Mouse (Mus musculus): ENCODE data around the gene Mydgf. TPM values are rescaled to one million over a fixed set of nuclear protein-coding genes. Genes with fewer than 3 reads are reported as not detected.

Gene Mydgf
- total and polyA plus RNA-seq, 2 experiments from 2014 or later, result 41.7 to 75.8 TPM

DNA sequence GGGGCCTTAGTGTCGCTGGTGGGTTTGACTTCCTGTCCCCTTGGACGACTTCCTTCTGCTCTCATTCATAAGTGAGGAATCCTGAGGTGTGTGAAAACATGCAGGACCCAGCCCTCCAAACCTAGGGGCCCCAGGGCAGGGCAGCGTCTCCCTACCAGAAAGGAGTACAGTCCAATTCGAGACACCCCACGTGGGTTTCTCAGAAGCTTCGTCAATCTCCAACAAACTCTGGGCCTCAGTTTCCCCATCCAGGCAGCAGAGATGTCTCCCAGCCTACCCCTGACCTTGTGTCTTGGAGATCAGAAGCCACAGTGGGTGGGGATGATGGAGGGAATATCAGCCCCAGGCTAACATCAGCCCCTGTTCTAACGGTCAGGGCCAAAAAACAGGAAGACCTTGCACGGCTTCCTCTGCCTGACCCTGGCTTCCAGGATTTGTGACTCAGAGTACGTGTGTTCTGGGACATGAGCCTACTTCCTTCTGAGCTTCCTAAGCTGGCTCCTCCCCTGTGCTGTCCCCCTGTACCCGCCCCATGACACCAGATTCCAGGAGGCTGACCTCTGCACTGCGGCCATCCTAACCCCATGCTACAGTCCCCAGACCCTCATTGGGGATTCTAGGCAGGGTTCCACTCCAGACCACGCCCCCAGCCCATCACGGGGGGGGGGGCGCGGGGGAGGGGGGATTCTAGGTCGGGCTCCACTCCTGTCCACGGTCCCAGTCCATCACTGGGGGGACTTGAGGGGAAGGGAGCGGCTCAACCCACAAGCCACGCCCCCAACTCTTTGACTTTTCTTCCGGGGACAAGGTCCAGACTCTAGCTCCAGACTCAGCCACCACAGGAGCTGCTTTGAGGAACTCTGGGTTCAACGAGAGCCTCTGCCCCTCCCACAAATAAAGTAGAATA, 50.0 kb downstream of the Mydgf start:
- Histone ChIP-seq H3K27ac (ENCODE audit: low read depth, low read length) (peak overlapping the region; percentile 47; the same call in 1 of the 2 replicates), H3K9ac (replicated peaks; ENCODE audit: low read length, poor library complexity, severe bottlenecking) (no peak overlapping the region), H3K4me1 (ENCODE audit: insufficient read depth, low read length) (peaks cover 10% of the 10 kb centered on the region), H3K36me3 (ENCODE audit: insufficient read depth, low read length) (peaks cover 30% of the 10 kb centered on the region), H3K4me2 (ENCODE audit: low read depth, low read length, poor library complexity, severe bottlenecking) (peak overlapping the region; percentile 33), H3K27me3 (ENCODE audit: insufficient read depth, low read length) (no peaks in the 10 kb centered on the region), H3K9me3 (ENCODE audit: low read length) (no peaks in the 10 kb centered on the region), H3K4me3 (ENCODE audit: low read depth, low read length) (no peak overlapping the region)
- TF ChIP-seq CTCF (IDR thresholded peaks at IDR 0.05), result no peak
- 24% methylated on average over 17 of the region's 21 CpGs for WGBS
- DNase-seq (ENCODE audit: low spot score) (no peak), ATAC-seq (ENCODE audit: low FRiP score) (no peak)

DNA sequence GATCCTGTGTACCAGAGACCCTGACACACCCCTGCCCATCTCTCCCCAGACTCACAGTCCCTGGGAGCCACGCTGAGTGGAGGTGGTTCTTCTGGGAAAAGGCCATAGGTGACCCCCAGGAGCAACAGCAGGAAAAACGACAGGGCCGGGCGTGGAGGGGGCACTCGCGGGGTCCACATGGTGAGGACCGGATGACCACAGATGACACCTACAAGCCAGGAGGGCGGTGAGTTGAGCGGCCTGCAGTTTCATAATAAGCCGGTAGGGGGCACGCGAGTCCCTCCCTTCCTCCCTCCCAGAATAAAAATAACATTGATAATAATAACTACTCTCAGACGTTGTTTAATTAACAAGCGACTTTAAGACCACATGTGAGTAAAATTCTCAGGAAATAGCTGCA, 51.1 kb downstream of the Mydgf start:
- no peak overlapping the region for H3K9ac ChIP-seq (replicated peaks; ENCODE audit: low read length, poor library complexity, severe bottlenecking)
- no peak for DNase-seq (ENCODE audit: low spot score)
- no peaks in the 10 kb centered on the region for H3K9me3 ChIP-seq (ENCODE audit: low read length)
- H3K36me3 ChIP-seq (ENCODE audit: insufficient read depth, low read length), result peaks cover 39% of the 10 kb centered on the region
- no peak for ATAC-seq (ENCODE audit: low FRiP score)
- H3K4me3 ChIP-seq (ENCODE audit: low read depth, low read length), result no peak overlapping the region
- H3K27me3 ChIP-seq (ENCODE audit: insufficient read depth, low read length), result no peaks in the 10 kb centered on the region
- WGBS, result 5% methylated on average over 14 of the region's 14 CpGs
- H3K4me2 ChIP-seq (ENCODE audit: low read depth, low read length, poor library complexity, severe bottlenecking), result no peak overlapping the region
- H3K27ac ChIP-seq (ENCODE audit: low read depth, low read length), result no peak overlapping the region
- H3K4me1 ChIP-seq (ENCODE audit: insufficient read depth, low read length), result 0 out of 2 replicates have a peak, but pooled peaks cover 3% of the 10 kb centered on the region
- TF ChIP-seq CTCF (IDR thresholded peaks at IDR 0.05), result peak; percentile 85

DNA sequence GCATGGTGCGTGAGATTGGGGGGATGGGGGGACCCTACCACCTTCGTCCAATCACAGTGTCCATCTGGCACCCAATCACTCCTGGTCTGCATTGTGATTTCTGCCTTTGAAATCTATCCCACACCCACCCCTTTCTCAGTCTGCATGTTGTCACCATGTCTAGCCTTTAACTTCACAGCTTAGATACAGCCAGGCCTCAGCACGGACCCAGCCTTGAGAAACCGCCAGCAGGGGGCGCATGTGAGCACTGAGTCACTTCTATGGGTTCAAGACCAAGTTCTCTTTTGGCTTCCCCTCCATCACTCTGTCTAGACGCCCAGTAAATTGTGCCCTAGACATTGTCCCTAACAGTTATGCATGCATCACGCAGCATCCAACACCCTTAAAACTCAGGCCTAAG, 51.9 kb downstream of the Mydgf start:
- no peak overlapping the region for H3K27ac ChIP-seq (ENCODE audit: low read depth, low read length)
- ATAC-seq (ENCODE audit: low FRiP score), result 0 out of 2 replicates have a peak, but pooled peaks have one; percentile 28
- peak; percentile 77 for TF ChIP-seq CTCF (IDR thresholded peaks at IDR 0.05)
- H3K9me3 ChIP-seq (ENCODE audit: low read length), result no peaks in the 10 kb centered on the region
- 46% methylated on average over 7 of the region's 7 CpGs for WGBS
- peaks cover 47% of the 10 kb centered on the region for H3K36me3 ChIP-seq (ENCODE audit: insufficient read depth, low read length)
- no peak overlapping the region for H3K4me3 ChIP-seq (ENCODE audit: low read depth, low read length)
- H3K4me2 ChIP-seq (ENCODE audit: low read depth, low read length, poor library complexity, severe bottlenecking), result no peak overlapping the region
- no peak overlapping the region for H3K9ac ChIP-seq (replicated peaks; ENCODE audit: low read length, poor library complexity, severe bottlenecking)
- no peaks in the 10 kb centered on the region for H3K27me3 ChIP-seq (ENCODE audit: insufficient read depth, low read length)
- DNase-seq (ENCODE audit: low spot score), result peak; percentile 57
- H3K4me1 ChIP-seq (ENCODE audit: insufficient read depth, low read length), result no peaks in the 10 kb centered on the region

DNA sequence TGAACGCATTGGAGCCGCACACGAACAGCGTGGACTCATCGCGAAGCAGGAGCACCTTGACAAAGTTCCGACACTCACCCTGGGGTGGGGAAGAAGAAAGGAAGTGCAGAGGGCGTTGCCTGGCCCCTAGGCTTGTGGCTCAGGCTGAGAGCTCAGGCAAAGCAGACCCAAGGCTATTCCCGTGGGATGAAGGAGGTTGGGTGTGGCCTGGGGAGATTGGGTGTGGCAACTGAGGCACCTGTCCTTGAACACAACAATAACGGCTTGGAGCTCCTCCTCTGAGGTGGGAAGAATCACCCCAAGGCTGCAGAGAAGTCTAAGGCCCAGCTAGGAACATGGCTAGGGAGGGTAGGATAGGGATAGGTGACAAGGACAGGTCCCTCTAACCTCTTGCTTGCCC, 52.6 kb downstream of the Mydgf start:
- no peak overlapping the region for H3K27ac ChIP-seq (ENCODE audit: low read depth, low read length)
- no peaks in the 10 kb centered on the region for H3K9me3 ChIP-seq (ENCODE audit: low read length)
- no peak overlapping the region for H3K4me3 ChIP-seq (ENCODE audit: low read depth, low read length)
- H3K9ac ChIP-seq (replicated peaks; ENCODE audit: low read length, poor library complexity, severe bottlenecking), result no peak overlapping the region
- H3K36me3 ChIP-seq (ENCODE audit: insufficient read depth, low read length), result peaks cover 51% of the 10 kb centered on the region
- H3K4me1 ChIP-seq (ENCODE audit: insufficient read depth, low read length), result no peaks in the 10 kb centered on the region
- ATAC-seq (ENCODE audit: low FRiP score), result no peak
- DNase-seq (ENCODE audit: low spot score), result no peak
- no peak overlapping the region for H3K4me2 ChIP-seq (ENCODE audit: low read depth, low read length, poor library complexity, severe bottlenecking)
- 95% methylated on average over 10 of the region's 10 CpGs for WGBS
- H3K27me3 ChIP-seq (ENCODE audit: insufficient read depth, low read length), result no peaks in the 10 kb centered on the region
- no peak for TF ChIP-seq CTCF (IDR thresholded peaks at IDR 0.05)

DNA sequence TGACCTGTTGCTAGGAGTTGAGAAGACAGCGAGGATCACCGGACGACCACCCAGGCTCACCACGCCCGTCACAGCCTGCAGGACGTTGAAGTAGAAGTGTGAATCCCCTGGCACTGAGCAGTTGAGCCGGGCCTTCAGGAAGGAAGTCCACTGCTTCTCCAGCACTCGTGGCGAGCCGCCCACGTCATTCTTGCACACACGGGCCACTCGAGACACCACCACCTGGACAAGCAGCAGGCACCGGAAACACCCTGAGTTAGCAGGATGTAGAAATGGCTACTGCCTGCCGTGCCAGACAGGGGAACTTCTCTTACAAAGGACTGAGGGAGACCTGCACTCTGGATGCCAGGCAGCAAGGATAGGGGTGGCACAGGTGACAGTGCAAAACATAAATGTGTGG, 55.5 kb downstream of the Mydgf start:
- Histone ChIP-seq H3K27ac (ENCODE audit: low read depth, low read length) (no peak overlapping the region), H3K4me1 (ENCODE audit: insufficient read depth, low read length) (no peaks in the 10 kb centered on the region), H3K9ac (replicated peaks; ENCODE audit: low read length, poor library complexity, severe bottlenecking) (no peak overlapping the region; the same call in 1 of the 2 replicates), H3K4me2 (ENCODE audit: low read depth, low read length, poor library complexity, severe bottlenecking) (no peak overlapping the region), H3K4me3 (ENCODE audit: low read depth, low read length) (no peak overlapping the region), H3K36me3 (ENCODE audit: insufficient read depth, low read length) (peaks cover 70% of the 10 kb centered on the region), H3K27me3 (ENCODE audit: insufficient read depth, low read length) (no peaks in the 10 kb centered on the region), H3K9me3 (ENCODE audit: low read length) (no peaks in the 10 kb centered on the region)
- TF ChIP-seq CTCF (IDR thresholded peaks at IDR 0.05), result no peak
- WGBS, result 82% methylated on average over 15 of the region's 15 CpGs
- DNase-seq (ENCODE audit: low spot score) (no peak), ATAC-seq (ENCODE audit: low FRiP score) (no peak)

DNA sequence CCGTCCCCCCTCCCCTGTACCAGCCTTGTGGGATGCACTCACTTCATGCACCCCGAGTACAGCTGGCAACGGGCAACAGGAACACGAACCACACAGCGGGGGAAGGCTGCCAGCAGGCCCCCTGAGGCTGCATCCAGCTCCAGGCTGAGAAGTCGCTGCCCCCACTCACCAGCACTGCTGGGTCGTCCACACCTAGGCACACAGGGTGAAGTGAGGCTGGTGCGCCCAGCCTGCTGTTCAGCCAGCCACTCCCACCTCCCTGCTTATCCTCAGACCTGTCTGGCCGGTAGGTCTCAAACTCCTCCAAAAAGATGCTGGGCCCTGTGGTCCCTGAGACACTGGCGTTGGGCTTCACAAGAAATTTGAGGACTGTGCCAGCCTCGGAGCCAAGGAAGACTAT, 57.5 kb downstream of the Mydgf start:
- Histone ChIP-seq H3K4me2 (ENCODE audit: low read depth, low read length, poor library complexity, severe bottlenecking) (no peak overlapping the region), H3K9me3 (ENCODE audit: low read length) (peaks cover 6% of the 10 kb centered on the region; the same call in 1 of the 2 replicates), H3K27me3 (ENCODE audit: insufficient read depth, low read length) (peaks cover 8% of the 10 kb centered on the region; the same call in 1 of the 2 replicates), H3K4me1 (ENCODE audit: insufficient read depth, low read length) (no peaks in the 10 kb centered on the region), H3K4me3 (ENCODE audit: low read depth, low read length) (no peak overlapping the region), H3K27ac (ENCODE audit: low read depth, low read length) (no peak overlapping the region), H3K9ac (replicated peaks; ENCODE audit: low read length, poor library complexity, severe bottlenecking) (no peak overlapping the region), H3K36me3 (ENCODE audit: insufficient read depth, low read length) (peaks cover 66% of the 10 kb centered on the region)
- WGBS, result 83% methylated on average over 11 of the region's 11 CpGs
- TF ChIP-seq CTCF (IDR thresholded peaks at IDR 0.05), result no peak
- no peak for DNase-seq (ENCODE audit: low spot score)
- ATAC-seq (ENCODE audit: low FRiP score), result no peak

Small RNAs within 50 kb of the gene (microRNA-seq; reads per million reads assigned to microRNA genes)
- gene Gm44397 (ENCODE audit: borderline number of aligned reads), result not detected

Other genes with a start within 250 kb of the Mydgf start
- gene Zfp119b, start 234.4 kb downstream of the Mydgf start, total RNA-seq (2014; rRNA removed), result 2.8 and 3.5 TPM in 2 replicates
- 5.7 and 6.6 TPM in 2 replicates for gene Zfp119b, start 234.4 kb downstream of the Mydgf start, polyA plus RNA-seq (2015; fragmentation: Nextera tagmentation; extraction: Ambion mirVana)
- gene Ebi3, start 231.3 kb downstream of the Mydgf start, total RNA-seq (2014; rRNA removed), result 2.5 and 3.0 TPM in 2 replicates
- 7.4 and 8.2 TPM in 2 replicates for gene Ebi3, start 231.3 kb downstream of the Mydgf start, polyA plus RNA-seq (2015; fragmentation: Nextera tagmentation; extraction: Ambion mirVana)
- gene Yju2, start 224.8 kb downstream of the Mydgf start, total RNA-seq (2014; rRNA removed), result 9.8 and 10.1 TPM in 2 replicates
- gene Yju2, start 224.8 kb downstream of the Mydgf start, polyA plus RNA-seq (2015; fragmentation: Nextera tagmentation; extraction: Ambion mirVana), result 14.6 and 16.1 TPM in 2 replicates
- gene Shd, start 213.5 kb downstream of the Mydgf start, total RNA-seq (2014; rRNA removed), result 227 and 253 TPM in 2 replicates
- gene Shd, start 213.5 kb downstream of the Mydgf start, polyA plus RNA-seq (2015; fragmentation: Nextera tagmentation; extraction: Ambion mirVana), result 172 and 188 TPM in 2 replicates
- gene Fsd1, start 197.4 kb downstream of the Mydgf start, total RNA-seq (2014; rRNA removed), result 122 and 129 TPM in 2 replicates
- 188 and 225 TPM in 2 replicates for gene Fsd1, start 197.4 kb downstream of the Mydgf start, polyA plus RNA-seq (2015; fragmentation: Nextera tagmentation; extraction: Ambion mirVana)
- 1.8 and 2.4 TPM in 2 replicates for gene Stap2, start 178.3 kb downstream of the Mydgf start, total RNA-seq (2014; rRNA removed)
- gene Stap2, start 178.3 kb downstream of the Mydgf start, polyA plus RNA-seq (2015; fragmentation: Nextera tagmentation; extraction: Ambion mirVana), result 4.3 TPM in 2 replicates
- 145 and 293 TPM in 2 replicates for gene Mpnd, start 178.2 kb downstream of the Mydgf start, total RNA-seq (2014; rRNA removed)
- 91.6 and 99.2 TPM in 2 replicates for gene Mpnd, start 178.2 kb downstream of the Mydgf start, polyA plus RNA-seq (2015; fragmentation: Nextera tagmentation; extraction: Ambion mirVana)
- gene Sh3gl1, start 147.3 kb downstream of the Mydgf start, total RNA-seq (2014; rRNA removed), result 64.1 and 71.4 TPM in 2 replicates
- 83.2 and 84.8 TPM in 2 replicates for gene Sh3gl1, start 147.3 kb downstream of the Mydgf start, polyA plus RNA-seq (2015; fragmentation: Nextera tagmentation; extraction: Ambion mirVana)
- 2.7 and 3.1 TPM in 2 replicates for gene Chaf1a, start 143.5 kb downstream of the Mydgf start, total RNA-seq (2014; rRNA removed)
- 2.4 and 2.8 TPM in 2 replicates for gene Chaf1a, start 143.5 kb downstream of the Mydgf start, polyA plus RNA-seq (2015; fragmentation: Nextera tagmentation; extraction: Ambion mirVana)
- 76.9 and 123 TPM in 2 replicates for gene Ubxn6, start 108.9 kb downstream of the Mydgf start, total RNA-seq (2014; rRNA removed)
- 84.8 and 89.9 TPM in 2 replicates for gene Ubxn6, start 108.9 kb downstream of the Mydgf start, polyA plus RNA-seq (2015; fragmentation: Nextera tagmentation; extraction: Ambion mirVana)
- 59.6 and 72.1 TPM in 2 replicates for gene Hdgfl2, start 104.3 kb downstream of the Mydgf start, total RNA-seq (2014; rRNA removed)
- gene Hdgfl2, start 104.3 kb downstream of the Mydgf start, polyA plus RNA-seq (2015; fragmentation: Nextera tagmentation; extraction: Ambion mirVana), result 120 and 123 TPM in 2 replicates
- gene Plin4, start 74.1 kb downstream of the Mydgf start, total RNA-seq (2014; rRNA removed), result 0.42 and 0.55 TPM in 2 replicates
- 0.04 and 0.05 TPM in 2 replicates for gene Plin4, start 74.1 kb downstream of the Mydgf start, polyA plus RNA-seq (2015; fragmentation: Nextera tagmentation; extraction: Ambion mirVana)
- 4.3 and 4.5 TPM in 2 replicates for gene Plin5, start 66.3 kb downstream of the Mydgf start, total RNA-seq (2014; rRNA removed)
- 4.8 and 5.9 TPM in 2 replicates for gene Plin5, start 66.3 kb downstream of the Mydgf start, polyA plus RNA-seq (2015; fragmentation: Nextera tagmentation; extraction: Ambion mirVana)
- 0.47 and 0.49 TPM in 2 replicates for gene Lrg1, start 61.9 kb downstream of the Mydgf start, total RNA-seq (2014; rRNA removed)
- 0.43 and 0.66 TPM in 2 replicates for gene Lrg1, start 61.9 kb downstream of the Mydgf start, polyA plus RNA-seq (2015; fragmentation: Nextera tagmentation; extraction: Ambion mirVana)
- 90.5 and 106 TPM in 2 replicates for gene Sema6b, start 43.6 kb downstream of the Mydgf start, total RNA-seq (2014; rRNA removed)
- 15.6 and 17.4 TPM in 2 replicates for gene Sema6b, start 43.6 kb downstream of the Mydgf start, polyA plus RNA-seq (2015; fragmentation: Nextera tagmentation; extraction: Ambion mirVana)
- 15.1 and 17.9 TPM in 2 replicates for gene Tnfaip8l1, start 21.4 kb downstream of the Mydgf start, total RNA-seq (2014; rRNA removed)
- gene Tnfaip8l1, start 21.4 kb downstream of the Mydgf start, polyA plus RNA-seq (2015; fragmentation: Nextera tagmentation; extraction: Ambion mirVana), result 8.4 and 9.9 TPM in 2 replicates
- gene Dpp9, start 35.0 kb upstream of the Mydgf start, total RNA-seq (2014; rRNA removed), result 24.6 and 29.7 TPM in 2 replicates
- 19.4 and 19.7 TPM in 2 replicates for gene Dpp9, start 35.0 kb upstream of the Mydgf start, polyA plus RNA-seq (2015; fragmentation: Nextera tagmentation; extraction: Ambion mirVana)
- 43.2 and 45.3 TPM in 2 replicates for gene Fem1a, start 72.9 kb upstream of the Mydgf start, total RNA-seq (2014; rRNA removed)
- 13.8 and 14.2 TPM in 2 replicates for gene Fem1a, start 72.9 kb upstream of the Mydgf start, polyA plus RNA-seq (2015; fragmentation: Nextera tagmentation; extraction: Ambion mirVana)
- gene Ticam1, start 92.9 kb upstream of the Mydgf start, total RNA-seq (2014; rRNA removed), result 3.1 and 3.7 TPM in 2 replicates
- gene Ticam1, start 92.9 kb upstream of the Mydgf start, polyA plus RNA-seq (2015; fragmentation: Nextera tagmentation; extraction: Ambion mirVana), result 0.91 and 1.1 TPM in 2 replicates
- gene Plin3, start 109.0 kb upstream of the Mydgf start, total RNA-seq (2014; rRNA removed), result 8.1 and 12.4 TPM in 2 replicates
- gene Plin3, start 109.0 kb upstream of the Mydgf start, polyA plus RNA-seq (2015; fragmentation: Nextera tagmentation; extraction: Ambion mirVana), result 9.6 and 12.1 TPM in 2 replicates
- not detected in 2 replicates for gene Arrdc5, start 116.4 kb upstream of the Mydgf start, total RNA-seq (2014; rRNA removed)
- gene Arrdc5, start 116.4 kb upstream of the Mydgf start, polyA plus RNA-seq (2015; fragmentation: Nextera tagmentation; extraction: Ambion mirVana), result not detected in 2 replicates
- gene Uhrf1, start 119.4 kb upstream of the Mydgf start, total RNA-seq (2014; rRNA removed), result 5.9 and 10.0 TPM in 2 replicates
- 4.7 and 4.9 TPM in 2 replicates for gene Uhrf1, start 119.4 kb upstream of the Mydgf start, polyA plus RNA-seq (2015; fragmentation: Nextera tagmentation; extraction: Ambion mirVana)
- gene Kdm4b, start 142.1 kb upstream of the Mydgf start, total RNA-seq (2014; rRNA removed), result 123 and 140 TPM in 2 replicates
- gene Kdm4b, start 142.1 kb upstream of the Mydgf start, polyA plus RNA-seq (2015; fragmentation: Nextera tagmentation; extraction: Ambion mirVana), result 45.6 and 48.0 TPM in 2 replicates